Mouse (Mus musculus): Measurements from ENCODE around the gene Igsf10.
"Not testable (repeated sequence)": the region's sequence is repeated elsewhere in the genome, so short reads cannot be mapped to it uniquely, and the experiment has no call there.

Gene Igsf10

GRCm38 (mm10) chr3:59344065-59344905 lies at the start of gene Igsf10:
Gene Igsf10 (minus strand): TSS chr3:59344394.
- peak in 1 of 2 experiments; percentile 20 for DNase-seq (ENCODE audit: low spot score in 2 of 2)

- no peak for DNase-seq (ENCODE audit: low spot score in 2 of 2)
Observed at GRCm38 (mm10) chr3:59385553-59385952, 41.4 kb upstream of the Igsf10 start.

- no peak for DNase-seq (ENCODE audit: low spot score in 2 of 2)
Observed at GRCm38 (mm10) chr3:59385000-59385399, 40.8 kb upstream of the Igsf10 start.

- DNase-seq (ENCODE audit: low spot score in 2 of 2): no peak
Observed at GRCm38 (mm10) chr3:59384321-59384720, 40.1 kb upstream of the Igsf10 start.

GRCm38 (mm10) chr3:59378791-59379190 lies 34.6 kb upstream of the Igsf10 start:
- DNase-seq (ENCODE audit: low spot score in 2 of 2): not testable (repeated sequence)

GRCm38 (mm10) chr3:59361895-59362294 lies 17.7 kb upstream of the Igsf10 start:
- DNase-seq (ENCODE audit: low spot score in 2 of 2): no peak

- no peak for DNase-seq (ENCODE audit: low spot score in 2 of 2)
Observed at GRCm38 (mm10) chr3:59360102-59360501, 15.9 kb upstream of the Igsf10 start.

GRCm38 (mm10) chr3:59354156-59354555 lies 10.0 kb upstream of the Igsf10 start:
- DNase-seq (ENCODE audit: low spot score in 2 of 2): no peak

GRCm38 (mm10) chr3:59351768-59352167 lies 7.6 kb upstream of the Igsf10 start:
- no peak for DNase-seq (ENCODE audit: low spot score in 2 of 2)

GRCm38 (mm10) chr3:59343026-59343425 lies 1.2 kb downstream of the Igsf10 start:
- no peak for DNase-seq (ENCODE audit: low spot score in 2 of 2)

GRCm38 (mm10) chr3:59341647-59342427 lies 2.4 kb downstream of the Igsf10 start:
- no peak for DNase-seq (ENCODE audit: low spot score in 2 of 2)

GRCm38 (mm10) chr3:59328526-59328925 lies 15.7 kb downstream of the Igsf10 start:
- DNase-seq (ENCODE audit: low spot score in 2 of 2): no peak

- peak; percentile 19 to 70 for DNase-seq (ENCODE audit: low spot score in 2 of 2)
Observed at GRCm38 (mm10) chr3:59321278-59321876, 22.8 kb downstream of the Igsf10 start.

- no peak for DNase-seq (ENCODE audit: low spot score in 2 of 2)
Observed at GRCm38 (mm10) chr3:59316077-59316476, 28.1 kb downstream of the Igsf10 start.

GRCm38 (mm10) chr3:59312610-59313009 lies 31.6 kb downstream of the Igsf10 start:
- no peak for DNase-seq (ENCODE audit: low spot score in 2 of 2)

- DNase-seq (ENCODE audit: low spot score in 2 of 2): no peak
Observed at GRCm38 (mm10) chr3:59305518-59305917, 38.7 kb downstream of the Igsf10 start.

- DNase-seq (ENCODE audit: low spot score in 2 of 2): no peak
Observed at GRCm38 (mm10) chr3:59304944-59305343, 39.2 kb downstream of the Igsf10 start.

GRCm38 (mm10) chr3:59297653-59298052 lies 46.5 kb downstream of the Igsf10 start:
- DNase-seq (ENCODE audit: low spot score in 2 of 2): no peak

- DNase-seq (ENCODE audit: low spot score in 2 of 2): no peak
Observed at GRCm38 (mm10) chr3:59296563-59297130, 47.5 kb downstream of the Igsf10 start.

- DNase-seq (ENCODE audit: low spot score in 2 of 2): no peak
Observed at GRCm38 (mm10) chr3:59295699-59296562, 48.3 kb downstream of the Igsf10 start.

Data from spleen, postnatal 10 days (tissue).